Mouse (Mus musculus): ENCODE measurements around the gene Krtap12-1.
"Not testable (repeated sequence)": the region's sequence is repeated elsewhere in the genome, so short reads cannot be mapped to it uniquely, and the experiment has no call there.

DNA sequence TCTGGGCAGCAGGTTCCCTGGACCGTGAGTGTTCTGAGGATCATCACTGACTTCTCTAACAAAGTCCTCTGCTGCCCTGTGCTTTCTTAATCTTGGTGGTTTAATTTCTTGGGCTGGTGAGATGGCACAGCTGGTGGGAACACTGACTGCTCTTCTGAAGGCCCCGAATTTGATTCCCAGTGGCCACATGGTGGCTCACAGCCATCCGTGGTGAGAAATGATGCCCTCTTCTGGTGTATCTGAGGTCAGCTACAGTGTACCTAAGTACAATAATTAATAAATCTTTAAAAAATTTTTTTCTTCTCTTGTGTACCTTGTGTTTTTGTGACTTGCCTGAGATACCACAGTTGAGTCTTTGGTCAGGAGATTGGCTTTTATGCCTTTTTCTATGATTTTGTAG is 31.9 kb downstream of the Krtap12-1 start:
- TF ChIP-seq RAD21 (IDR thresholded peaks at IDR 0.05; ENCODE audit: low read depth, low read length): peak; percentile 22
- not testable (repeated sequence) for TF ChIP-seq TBP (IDR thresholded peaks at IDR 0.05; ENCODE audit: low read depth, low read length); GABPA (IDR thresholded peaks at IDR 0.05; ENCODE audit: low read depth, low read length); ZNF384 (IDR thresholded peaks at IDR 0.05; ENCODE audit: low read depth, low read length); MEF2A (IDR thresholded peaks at IDR 0.05; ENCODE audit: extremely low read depth, insufficient replicate concordance, low read depth, low read length, poor library complexity, severe bottlenecking); POLR2AphosphoS2 (IDR thresholded peaks at IDR 0.05; ENCODE audit: low read length)
- TF ChIP-seq CTCF (IDR thresholded peaks at IDR 0.05 in 2 of 3, conservative IDR thresholded peaks at IDR 0.05 in 1 of 3; ENCODE audit: control insufficient read depth in 1 of 3, insufficient read depth in 1 of 3, low read depth in 2 of 3, low read length in 3 of 3, poor library complexity in 1 of 3, severe bottlenecking in 1 of 3): peak; percentile 13 to 68 (median 56); a peak in 5 of 6 replicates
